Mouse (Mus musculus) heart, embryonic 13.5 days (tissue): ENCODE measurements around the gene Sgcg. TPM values are rescaled to one million over a fixed set of nuclear protein-coding genes. Genes with fewer than 3 reads are reported as not detected.

Source experiments
- ATAC-seq: fragments of 200-750 bp; cut with Nextera tagmentation; 2 replicates; pipeline ENCODE4 v1.8.0; 2017; ENCODE audit warnings: moderate TSS enrichment; ENCODE audit not compliant: insufficient number of reproducible peaks, low FRiP score, low TSS enrichment; ENCODE audit errors: extremely low read depth
- H3K27ac ChIP-seq: fragments of 300-500 bp; sonication (generic); replicated peaks from 2 replicates; pipeline ENCODE4 v1.5.1; 2015; ENCODE audit warnings: moderate library complexity, mild to moderate bottlenecking, inconsistent platforms
- H3K27me3 ChIP-seq: fragments of 300-500 bp; sonication (generic); replicated peaks from 2 replicates; pipeline ENCODE4 v1.6.1; 2015; ENCODE audit warnings: mild to moderate bottlenecking, inconsistent platforms
- H3K36me3 ChIP-seq: fragments of 300-500 bp; sonication (generic); 2 replicates; pipeline ENCODE4 v1.6.1; 2015; ENCODE audit warnings: mild to moderate bottlenecking, inconsistent platforms
- H3K4me1 ChIP-seq: fragments of 300-500 bp; sonication (generic); 2 replicates; pipeline ENCODE4 v1.6.1; 2015; ENCODE audit warnings: inconsistent platforms
- H3K4me2 ChIP-seq: fragments of 300-500 bp; sonication (generic); 2 replicates; pipeline ENCODE4 v1.6.1; 2015; ENCODE audit warnings: inconsistent platforms, mild to moderate bottlenecking, moderate library complexity
- H3K4me3 ChIP-seq: fragments of 300-500 bp; sonication (generic); 2 replicates; pipeline ENCODE4 v1.5.1; 2015; ENCODE audit warnings: moderate library complexity, mild to moderate bottlenecking, inconsistent platforms
- H3K9ac ChIP-seq: fragments of 300-500 bp; sonication (generic); 2 replicates; pipeline ENCODE4 v1.6.1; 2015; ENCODE audit warnings: inconsistent platforms, mild to moderate bottlenecking, moderate library complexity
- H3K9me3 ChIP-seq: fragments of 300-500 bp; sonication (generic); 2 replicates; pipeline ENCODE4 v1.6.1; 2016; ENCODE audit warnings: inconsistent platforms
- WGBS: fragments of 180-500 bp; shearing (Covaris S2); methylation state at CpG from one replicate; pipeline ENCODE4 v1.1.7; 2015; ENCODE audit warnings: mixed read lengths; 5-methylcytosine and 5-hydroxymethylcytosine counted together
- polyA plus RNA-seq: library from polyadenylated mRNA; unstranded; fragments of >200 nt; fragmentation: Nextera tagmentation; extraction: Ambion mirVana; gene quantifications from 2 replicates; pipeline ENCODE4 v1.2.1, GENCODE M21; 2015

The Sgcg gene
- polyA plus RNA-seq, 1 experiment from 2014 or later = 19.9 TPM

DNA sequence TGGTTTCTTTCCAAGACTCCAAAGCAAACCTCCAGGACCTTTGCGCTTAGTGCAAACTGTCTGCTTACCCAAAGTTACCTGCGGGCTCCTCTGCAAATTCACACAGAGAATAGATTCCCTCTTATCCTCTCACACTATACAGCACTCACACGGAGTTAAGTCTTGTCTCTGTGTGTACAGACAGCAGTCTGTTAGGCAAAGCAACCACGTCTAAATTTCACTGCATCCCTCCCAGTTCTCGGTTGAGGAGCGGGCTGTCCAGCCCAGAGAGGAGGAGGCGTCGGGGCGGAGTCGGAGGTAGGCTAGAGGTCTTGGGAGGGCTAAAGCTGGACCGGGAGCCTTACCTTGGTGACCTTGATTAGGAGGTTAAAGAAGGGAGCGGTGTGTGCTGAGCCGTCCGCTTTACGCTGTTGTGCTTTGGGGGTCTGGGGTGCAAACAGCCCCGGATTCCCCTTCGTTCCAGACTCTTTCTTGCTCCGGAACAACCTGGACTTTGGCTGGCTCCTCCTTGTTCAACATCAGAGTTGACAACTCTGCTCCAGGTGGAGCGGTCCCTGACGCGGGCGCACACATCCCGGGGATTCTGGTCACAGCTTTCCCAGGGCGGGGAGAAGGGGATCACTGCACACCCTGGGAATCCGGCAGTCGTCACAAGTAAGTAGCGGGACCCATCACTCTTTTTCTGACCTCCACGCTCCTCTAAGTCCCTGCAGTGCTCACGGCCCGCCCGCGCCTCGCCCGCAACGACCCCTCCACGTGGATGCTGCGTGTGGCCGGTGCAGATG lies 16.3 kb upstream of the Sgcg start:
- Histone ChIP-seq H3K9me3 (no peaks in the 10 kb centered on the region), H3K27ac (no peak overlapping the region), H3K36me3 (no peaks in the 10 kb centered on the region), H3K4me2 (peak overlapping the region; percentile 67), H3K9ac (peak overlapping the region; percentile 56), H3K4me3 (peak overlapping the region; percentile 38), H3K27me3 (peaks cover 61% of the 10 kb centered on the region), H3K4me1 (peaks cover 18% of the 10 kb centered on the region)
- 9% methylated on average over 38 of the region's 38 CpGs for WGBS
- no peak for ATAC-seq

DNA sequence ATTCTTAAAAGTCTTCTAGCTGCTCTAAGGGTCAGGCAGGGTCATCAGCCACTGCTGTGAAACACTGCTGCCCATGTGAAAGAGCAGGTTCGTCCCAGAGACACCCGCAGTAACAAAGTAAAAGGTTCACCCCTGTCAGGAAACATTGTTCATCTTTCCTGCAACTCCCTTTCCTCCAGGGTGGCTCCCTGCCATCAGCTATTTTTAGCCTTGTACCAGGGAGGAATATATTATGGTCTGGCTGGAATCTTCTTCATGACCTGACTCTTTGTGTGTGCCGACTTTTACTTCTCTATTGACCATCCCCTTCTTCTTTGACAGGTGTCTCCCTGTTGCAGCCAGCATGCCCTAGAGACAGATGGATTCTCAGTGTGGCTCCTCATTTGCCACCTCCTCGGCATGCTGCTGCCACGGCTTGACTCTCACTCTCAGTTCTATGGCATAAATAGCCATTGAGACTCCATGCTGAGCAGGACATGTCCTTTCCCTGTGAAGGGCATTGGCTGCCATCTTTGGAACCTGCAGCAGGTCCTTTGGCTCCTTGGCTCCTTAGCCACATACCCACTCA lies 9.7 kb upstream of the Sgcg start:
- H3K27ac ChIP-seq = 0 out of 2 replicates have a peak overlapping the region, but pooled peaks have one; percentile 28

DNA sequence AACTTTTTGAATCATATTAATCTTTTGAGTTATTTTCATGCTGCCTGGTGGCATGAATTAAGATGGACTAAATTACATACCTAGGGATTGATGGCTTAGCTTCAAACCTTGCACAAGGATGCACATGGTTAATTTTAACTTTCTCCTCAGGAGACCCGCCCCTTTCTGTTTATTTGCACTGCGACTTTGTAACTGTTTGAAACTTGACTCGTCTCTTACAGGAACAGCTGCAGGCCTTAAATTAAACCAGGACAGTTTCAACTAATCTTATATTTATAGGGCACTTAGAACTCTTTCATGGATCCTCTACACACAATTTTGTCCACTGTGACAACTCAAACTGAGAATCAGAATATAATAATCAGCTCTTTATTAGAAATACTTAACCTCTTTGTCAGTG lies 794 bp upstream of the Sgcg start:
- no peak overlapping the region for H3K27ac ChIP-seq
- no peaks in the 10 kb centered on the region for H3K36me3 ChIP-seq
- H3K4me2 ChIP-seq = no peak overlapping the region
- peaks cover 6% of the 10 kb centered on the region; the same call in 1 of the 2 replicates for H3K4me1 ChIP-seq
- H3K9ac ChIP-seq = no peak overlapping the region
- H3K4me3 ChIP-seq = no peak overlapping the region
- H3K27me3 ChIP-seq = no peaks in the 10 kb centered on the region
- no peak for ATAC-seq
- 39% methylated on average over 3 of the region's 3 CpGs for WGBS
- H3K9me3 ChIP-seq = no peaks in the 10 kb centered on the region

More for the DNA sequence above, 9.7 kb upstream of the Sgcg start:
- Histone ChIP-seq H3K4me1 (peaks cover 19% of the 10 kb centered on the region), H3K27me3 (peaks cover 24% of the 10 kb centered on the region), H3K4me3 (no peak overlapping the region), H3K9me3 (peaks cover 7% of the 10 kb centered on the region), H3K4me2 (no peak overlapping the region), H3K36me3 (no peaks in the 10 kb centered on the region), H3K9ac (0 out of 2 replicates have a peak overlapping the region, but pooled peaks have one; percentile 14)
- WGBS = 55% methylated on average over 5 of the region's 5 CpGs
- no peak for ATAC-seq

DNA sequence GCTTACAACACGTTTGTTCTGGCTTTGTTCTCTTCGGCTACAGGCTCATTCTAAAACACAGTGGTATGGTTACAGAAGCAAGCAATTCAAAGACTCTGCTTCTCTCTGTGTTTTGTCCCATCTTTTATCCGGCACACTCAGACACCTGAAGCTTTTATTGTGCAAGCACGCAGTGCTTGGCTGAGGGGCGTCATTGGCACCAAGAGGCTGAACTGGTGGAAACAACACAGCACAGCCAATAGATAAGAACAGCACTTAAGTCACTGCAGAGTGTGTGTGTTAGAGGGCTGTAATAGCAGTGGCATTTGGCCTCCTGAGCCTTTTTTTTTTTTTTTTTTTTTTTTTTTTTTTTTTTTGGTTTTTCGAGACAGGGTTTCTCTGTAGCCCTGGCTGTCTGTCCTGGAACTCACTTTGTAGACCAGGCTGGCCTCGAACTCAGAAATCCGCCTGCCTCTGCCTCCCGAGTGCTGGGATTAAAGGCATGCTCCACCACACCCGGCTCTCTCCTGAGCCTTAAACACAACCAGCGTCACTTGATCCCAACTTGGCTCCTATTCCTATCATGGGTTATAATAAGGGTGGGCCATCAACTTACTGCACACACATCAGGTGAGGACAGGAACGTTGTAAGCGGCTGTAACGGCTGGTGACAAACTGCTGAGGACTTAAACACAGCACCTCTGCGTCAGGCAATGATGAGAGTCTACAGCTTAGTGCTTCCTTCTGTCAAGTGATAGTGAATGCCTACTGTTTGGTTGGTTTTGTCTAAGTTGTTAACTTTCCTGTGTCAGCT lies 5.5 kb downstream of the Sgcg start:
- 56% methylated on average over 15 of the region's 15 CpGs for WGBS
- Histone ChIP-seq H3K4me2 (0 out of 2 replicates have a peak overlapping the region, but pooled peaks have one; percentile 12), H3K27me3 (no peaks in the 10 kb centered on the region), H3K36me3 (no peaks in the 10 kb centered on the region), H3K4me3 (no peak overlapping the region), H3K9me3 (peaks cover 11% of the 10 kb centered on the region), H3K27ac (peak overlapping the region; percentile 68), H3K9ac (no peak overlapping the region), H3K4me1 (peaks cover 6% of the 10 kb centered on the region)
- ATAC-seq = no peak

DNA sequence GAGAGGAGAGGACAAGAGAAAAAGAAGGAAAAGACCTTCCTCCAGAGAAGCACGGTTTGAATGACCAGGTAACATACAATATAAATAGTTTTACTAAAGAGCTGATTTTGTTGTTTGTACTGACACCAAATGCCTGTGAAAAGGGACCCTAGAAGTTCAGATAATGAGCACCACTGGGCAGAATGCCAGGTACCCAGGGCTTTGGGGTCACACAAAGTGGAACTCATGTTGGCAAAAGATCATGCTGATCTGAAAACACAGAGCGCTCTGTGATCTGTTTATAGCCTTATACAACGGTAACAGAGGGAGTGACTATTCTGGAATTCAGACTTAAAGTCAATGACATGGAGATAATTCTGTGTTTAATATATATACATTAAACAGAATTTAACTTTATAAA lies 11.8 kb downstream of the Sgcg start:
- Histone ChIP-seq H3K36me3 (no peaks in the 10 kb centered on the region), H3K4me3 (no peak overlapping the region), H3K4me1 (no peaks in the 10 kb centered on the region), H3K4me2 (no peak overlapping the region), H3K27ac (no peak overlapping the region), H3K27me3 (no peaks in the 10 kb centered on the region), H3K9me3 (peaks cover 20% of the 10 kb centered on the region), H3K9ac (no peak overlapping the region)
- ATAC-seq = no peak
- 65% methylated on average over 3 of the region's 3 CpGs for WGBS

DNA sequence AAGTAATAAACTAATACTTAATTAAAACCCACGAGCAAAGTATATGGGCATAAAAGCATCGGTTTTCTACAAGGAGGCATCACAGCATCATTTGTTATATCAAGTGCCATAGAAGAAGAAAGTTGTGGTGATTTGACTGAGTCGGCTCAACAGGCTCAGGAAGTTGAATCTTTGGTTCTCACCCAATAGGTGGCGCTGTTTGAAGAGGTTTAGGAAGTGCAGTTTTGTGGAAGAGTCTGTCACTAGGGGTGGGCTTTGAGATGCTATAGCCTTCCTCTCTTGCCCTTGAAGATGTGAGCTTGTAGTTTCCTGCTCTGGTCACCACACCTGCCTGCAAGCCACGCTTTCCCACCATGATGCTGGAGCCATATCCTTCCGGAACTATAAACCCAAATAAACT lies 15.7 kb downstream of the Sgcg start:
- Histone ChIP-seq H3K4me1 (no peaks in the 10 kb centered on the region), H3K4me2 (no peak overlapping the region), H3K4me3 (no peak overlapping the region), H3K27me3 (no peaks in the 10 kb centered on the region), H3K9me3 (0 out of 2 replicates have a peak, but pooled peaks cover 7% of the 10 kb centered on the region), H3K9ac (no peak overlapping the region), H3K27ac (no peak overlapping the region), H3K36me3 (no peaks in the 10 kb centered on the region)
- 32% methylated on average over 6 of the region's 6 CpGs for WGBS
- no peak for ATAC-seq

DNA sequence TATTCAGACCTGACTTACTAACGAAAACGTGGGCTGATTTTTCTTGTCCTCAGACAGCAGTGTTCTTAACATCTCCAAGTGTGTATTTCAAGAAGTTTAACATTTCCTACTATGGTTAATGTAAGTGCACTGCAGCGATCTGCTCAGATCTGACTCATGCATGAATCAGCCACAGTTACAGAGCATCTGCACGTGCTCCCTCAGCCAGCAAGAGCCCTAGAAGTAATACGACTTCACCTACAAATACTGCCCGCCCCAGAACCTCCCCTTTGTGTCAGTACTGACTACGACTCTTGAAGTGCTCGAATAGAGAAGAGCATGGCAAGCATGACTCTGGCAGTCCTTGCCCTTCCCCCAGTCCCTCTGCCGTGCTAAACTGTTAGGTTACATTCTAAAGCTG lies 19.5 kb downstream of the Sgcg start:
- WGBS = 48% methylated on average over 9 of the region's 9 CpGs
- no peak for ATAC-seq
- H3K27ac ChIP-seq = no peak overlapping the region
- no peaks in the 10 kb centered on the region for H3K27me3 ChIP-seq
- no peak overlapping the region for H3K4me3 ChIP-seq
- no peaks in the 10 kb centered on the region for H3K36me3 ChIP-seq
- H3K9ac ChIP-seq = no peak overlapping the region
- H3K9me3 ChIP-seq = no peaks in the 10 kb centered on the region
- H3K4me1 ChIP-seq = peaks cover 11% of the 10 kb centered on the region
- no peak overlapping the region for H3K4me2 ChIP-seq

DNA sequence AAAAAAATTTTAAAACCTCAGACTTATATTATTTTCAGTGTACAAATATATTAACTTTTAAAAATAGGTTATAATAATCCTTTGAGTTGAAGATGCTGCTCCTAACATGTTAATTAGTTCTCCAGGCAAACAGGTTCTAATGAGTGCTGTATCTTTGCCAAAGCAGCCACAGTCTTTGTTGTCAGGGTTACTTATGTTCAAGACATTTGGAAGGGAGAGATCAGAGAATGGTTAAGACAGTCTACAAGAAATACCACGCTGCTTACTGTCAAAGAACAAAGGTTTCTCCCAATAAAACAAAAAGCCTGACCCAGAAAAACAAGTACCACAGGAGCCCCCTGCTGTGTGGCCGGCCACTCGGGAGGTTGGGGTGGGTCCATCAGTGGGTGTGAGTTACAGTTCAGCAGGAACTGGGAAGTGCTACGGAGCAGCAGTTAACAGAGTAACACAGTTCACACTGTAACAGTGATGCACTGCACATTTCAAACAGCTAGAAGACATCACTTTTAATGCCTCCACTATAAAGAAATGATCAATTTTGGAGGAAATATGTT lies 21.1 kb downstream of the Sgcg start:
- Histone ChIP-seq H3K9ac (no peak overlapping the region), H3K27ac (no peak overlapping the region), H3K27me3 (no peaks in the 10 kb centered on the region), H3K9me3 (no peaks in the 10 kb centered on the region), H3K4me3 (no peak overlapping the region), H3K4me1 (peaks cover 11% of the 10 kb centered on the region), H3K4me2 (no peak overlapping the region), H3K36me3 (no peaks in the 10 kb centered on the region)
- 35% methylated on average over 4 of the region's 4 CpGs for WGBS
- no peak for ATAC-seq

DNA sequence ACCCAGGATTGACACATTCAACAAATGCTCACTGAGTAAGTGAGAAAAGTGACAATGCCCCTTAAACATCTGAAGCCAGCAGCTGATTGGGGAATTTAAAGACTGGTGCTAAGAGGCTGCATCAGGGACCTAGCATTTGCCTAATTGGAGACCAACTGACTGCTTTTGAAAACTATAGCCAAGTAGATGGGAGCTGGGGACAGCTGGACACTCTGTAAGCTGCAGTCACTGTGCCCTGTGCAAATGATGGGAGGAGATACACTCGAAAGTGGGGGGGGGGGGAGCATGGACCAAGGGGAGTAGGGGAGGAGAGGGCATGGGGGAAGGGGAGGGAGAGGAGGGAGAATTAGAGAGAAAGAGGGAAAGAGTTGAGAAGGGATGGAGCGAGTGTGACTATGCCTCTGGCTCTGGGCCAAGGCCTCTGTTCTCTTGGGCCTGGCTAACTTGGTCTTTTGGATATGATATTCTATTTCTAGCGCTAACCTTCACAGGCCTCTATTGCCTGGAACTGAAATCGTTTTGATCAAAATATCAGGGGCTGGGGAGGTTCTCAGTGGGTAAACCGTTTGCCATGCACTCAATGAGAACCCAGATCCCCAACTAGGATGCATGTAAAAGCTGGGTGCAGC lies 22.3 kb downstream of the Sgcg start:
- WGBS = 24% methylated on average over 5 of the region's 5 CpGs
- ATAC-seq = no peak
- Histone ChIP-seq H3K4me3 (no peak overlapping the region), H3K4me2 (no peak overlapping the region), H3K27ac (peak overlapping the region; percentile 79), H3K9me3 (no peaks in the 10 kb centered on the region), H3K27me3 (no peaks in the 10 kb centered on the region), H3K36me3 (no peaks in the 10 kb centered on the region), H3K4me1 (peaks cover 11% of the 10 kb centered on the region), H3K9ac (0 out of 2 replicates have a peak overlapping the region, but pooled peaks have one; percentile 40)

DNA sequence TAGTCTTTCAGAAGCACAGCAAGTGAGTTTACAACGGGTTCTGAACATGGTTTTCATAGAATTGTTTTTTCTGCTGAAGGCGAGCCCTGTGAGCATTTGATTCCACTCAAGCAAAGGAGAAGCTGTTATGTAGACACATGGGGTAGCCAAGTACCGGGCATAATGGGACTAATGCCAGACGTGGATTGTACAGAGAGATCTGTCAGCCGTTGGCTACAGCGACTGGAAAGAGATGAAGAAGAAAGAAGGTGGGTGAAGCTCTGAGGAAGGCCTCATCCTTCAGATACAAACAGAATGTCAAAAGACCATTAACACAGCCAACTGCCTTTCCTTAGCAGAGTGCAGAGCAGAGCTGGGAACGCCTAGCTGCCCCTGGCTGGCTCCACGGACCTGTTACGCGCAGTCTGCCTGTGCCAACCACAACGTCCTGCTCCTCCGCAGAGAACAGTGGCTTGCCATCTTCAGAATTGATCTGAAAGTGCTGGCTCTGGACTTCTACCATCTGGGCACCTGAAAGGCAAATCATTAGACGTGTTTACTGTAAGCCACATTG lies 26.2 kb downstream of the Sgcg start:
- no peak overlapping the region for H3K27ac ChIP-seq
- H3K27me3 ChIP-seq = no peaks in the 10 kb centered on the region
- WGBS = 84% methylated on average over 13 of the region's 13 CpGs
- H3K4me1 ChIP-seq = peaks cover 11% of the 10 kb centered on the region
- ATAC-seq = no peak
- H3K4me2 ChIP-seq = no peak overlapping the region
- no peaks in the 10 kb centered on the region for H3K36me3 ChIP-seq
- no peak overlapping the region for H3K4me3 ChIP-seq
- no peak overlapping the region for H3K9ac ChIP-seq
- no peaks in the 10 kb centered on the region for H3K9me3 ChIP-seq
